Mouse (Mus musculus): ENCODE results near the gene Ippk. TPM values are rescaled to one million over a fixed set of nuclear protein-coding genes. Genes with fewer than 3 reads are reported as not detected.

Gene Ippk
- total RNA-seq, 2 experiments from 2014 or later = 17.7 to 18.0 TPM

- no peak for TF ChIP-seq CTCF (IDR thresholded peaks at IDR 0.05)
- H3K4me3 ChIP-seq = no peak overlapping the region
- intact Hi-C loops (cut with DNase I) = no loop called here
- H3K27ac ChIP-seq = no peak overlapping the region
- DNase-seq (ENCODE audit: extremely low spot score in 1 of 2, low spot score in 2 of 2) = no peak
Observed at GRCm38 (mm10) chr13:49393579-49393978, 27.5 kb upstream of the Ippk start.

GRCm38 (mm10) chr13:49394886-49395447, 26.1 kb upstream of the Ippk start:
- no peak overlapping the region for H3K4me3 ChIP-seq
- intact Hi-C loops (cut with DNase I) = no loop called here
- no peak for DNase-seq (ENCODE audit: extremely low spot score in 1 of 2, low spot score in 2 of 2)
- TF ChIP-seq CTCF (IDR thresholded peaks at IDR 0.05) = no peak
- H3K27ac ChIP-seq = no peak overlapping the region

GRCm38 (mm10) chr13:49396798-49397197, 24.3 kb upstream of the Ippk start:
- Histone ChIP-seq H3K27ac (no peak overlapping the region), H3K4me3 (no peak overlapping the region)
- intact Hi-C loops (cut with DNase I) = no loop called here
- no peak for DNase-seq (ENCODE audit: extremely low spot score in 1 of 2, low spot score in 2 of 2)
- TF ChIP-seq CTCF (IDR thresholded peaks at IDR 0.05) = no peak

GRCm38 (mm10) chr13:49398191-49398590, 22.9 kb upstream of the Ippk start:
- no peak overlapping the region for H3K4me3 ChIP-seq
- H3K27ac ChIP-seq = no peak overlapping the region
- intact Hi-C loops (cut with DNase I) = no loop called here
- no peak for DNase-seq (ENCODE audit: extremely low spot score in 1 of 2, low spot score in 2 of 2)
- TF ChIP-seq CTCF (IDR thresholded peaks at IDR 0.05) = no peak

- intact Hi-C loops (cut with DNase I) = no loop called here
- no peak; the same call in 1 of the 2 replicates for TF ChIP-seq CTCF (IDR thresholded peaks at IDR 0.05)
- no peak overlapping the region for H3K4me3 ChIP-seq
- H3K27ac ChIP-seq = no peak overlapping the region
- DNase-seq (ENCODE audit: extremely low spot score in 1 of 2, low spot score in 2 of 2) = peak in 1 of 2 experiments; percentile 39
Observed at GRCm38 (mm10) chr13:49400139-49400538, 20.9 kb upstream of the Ippk start.

GRCm38 (mm10) chr13:49402628-49403027, 18.4 kb upstream of the Ippk start:
- no peak for TF ChIP-seq CTCF (IDR thresholded peaks at IDR 0.05)
- intact Hi-C loops (cut with DNase I) = no loop called here

GRCm38 (mm10) chr13:49407795-49408194, 13.3 kb upstream of the Ippk start:
- intact Hi-C loops (cut with DNase I) = no loop called here
- no peak overlapping the region for H3K4me3 ChIP-seq
- no peak for TF ChIP-seq CTCF (IDR thresholded peaks at IDR 0.05)
- DNase-seq (ENCODE audit: extremely low spot score in 1 of 2, low spot score in 2 of 2) = no peak
- no peak overlapping the region for H3K27ac ChIP-seq

More at GRCm38 (mm10) chr13:49402628-49403027, 18.4 kb upstream of the Ippk start:
- no peak overlapping the region for H3K4me3 ChIP-seq
- DNase-seq (ENCODE audit: extremely low spot score in 1 of 2, low spot score in 2 of 2) = no peak
- H3K27ac ChIP-seq = no peak overlapping the region

- peak overlapping the region; percentile 85 for H3K27ac ChIP-seq
- peak overlapping the region; percentile 81 for H3K4me3 ChIP-seq
- intact Hi-C loops (cut with DNase I) = loop anchor here (1.0 kb wide), 1 partner anchor 80 kb away; the partner anchor contains the start of gene Bicd2
- no peak for TF ChIP-seq CTCF (IDR thresholded peaks at IDR 0.05)
- no peak for DNase-seq (ENCODE audit: extremely low spot score in 1 of 2, low spot score in 2 of 2)
Observed at GRCm38 (mm10) chr13:49421606-49421917, 513 bp downstream of the Ippk start.

GRCm38 (mm10) chr13:49421959-49422358, 910 bp downstream of the Ippk start:
- no peak for TF ChIP-seq CTCF (IDR thresholded peaks at IDR 0.05)
- intact Hi-C loops (cut with DNase I) = loop anchor here (1.0 kb wide), 1 partner anchor 81 kb away; the partner anchor contains the start of gene Bicd2
- Histone ChIP-seq H3K4me3 (peak overlapping the region; percentile 81), H3K27ac (no peak overlapping the region)
- DNase-seq (ENCODE audit: extremely low spot score in 1 of 2, low spot score in 2 of 2) = peak in 1 of 2 experiments; percentile 32

- intact Hi-C loops (cut with DNase I) = no loop called here
- no peak for DNase-seq (ENCODE audit: extremely low spot score in 1 of 2, low spot score in 2 of 2)
- no peak for TF ChIP-seq CTCF (IDR thresholded peaks at IDR 0.05)
- no peak overlapping the region for H3K4me3 ChIP-seq
- no peak overlapping the region for H3K27ac ChIP-seq
Observed at GRCm38 (mm10) chr13:49426736-49427135, 5.7 kb downstream of the Ippk start.

- no peak for TF ChIP-seq CTCF (IDR thresholded peaks at IDR 0.05)
- intact Hi-C loops (cut with DNase I) = no loop called here
- Histone ChIP-seq H3K4me3 (no peak overlapping the region), H3K27ac (peak overlapping the region; percentile 54)
- no peak for DNase-seq (ENCODE audit: extremely low spot score in 1 of 2, low spot score in 2 of 2)
Observed at GRCm38 (mm10) chr13:49428042-49428675, 7.1 kb downstream of the Ippk start.

- intact Hi-C loops (cut with DNase I) = no loop called here
Observed at GRCm38 (mm10) chr13:49430529-49430928, 9.5 kb downstream of the Ippk start.

More at GRCm38 (mm10) chr13:49430529-49430928, 9.5 kb downstream of the Ippk start:
- DNase-seq (ENCODE audit: extremely low spot score in 1 of 2, low spot score in 2 of 2) = no peak
- no peak for TF ChIP-seq CTCF (IDR thresholded peaks at IDR 0.05)
- Histone ChIP-seq H3K4me3 (no peak overlapping the region), H3K27ac (no peak overlapping the region)
